Mouse (Mus musculus): Measurements from ENCODE around the gene Nipa1.

Nipa1 gene

GRCm38 (mm10) chr7:55935025-55935424 lies 84.7 kb downstream of the Nipa1 start:
- no peak for DNase-seq (ENCODE audit: low spot score in 2 of 2)

- no peak for DNase-seq (ENCODE audit: low spot score in 2 of 2)
Measured at GRCm38 (mm10) chr7:55928649-55929048, 91.1 kb downstream of the Nipa1 start.
